Mouse (Mus musculus): ENCODE measurements around the gene Rhbdd2. TPM values are rescaled to one million over a fixed set of nuclear protein-coding genes. Genes with fewer than 3 reads are reported as not detected.

Rhbdd2 gene
- polyA plus RNA-seq, 1 experiment: 23.3 TPM

DNA sequence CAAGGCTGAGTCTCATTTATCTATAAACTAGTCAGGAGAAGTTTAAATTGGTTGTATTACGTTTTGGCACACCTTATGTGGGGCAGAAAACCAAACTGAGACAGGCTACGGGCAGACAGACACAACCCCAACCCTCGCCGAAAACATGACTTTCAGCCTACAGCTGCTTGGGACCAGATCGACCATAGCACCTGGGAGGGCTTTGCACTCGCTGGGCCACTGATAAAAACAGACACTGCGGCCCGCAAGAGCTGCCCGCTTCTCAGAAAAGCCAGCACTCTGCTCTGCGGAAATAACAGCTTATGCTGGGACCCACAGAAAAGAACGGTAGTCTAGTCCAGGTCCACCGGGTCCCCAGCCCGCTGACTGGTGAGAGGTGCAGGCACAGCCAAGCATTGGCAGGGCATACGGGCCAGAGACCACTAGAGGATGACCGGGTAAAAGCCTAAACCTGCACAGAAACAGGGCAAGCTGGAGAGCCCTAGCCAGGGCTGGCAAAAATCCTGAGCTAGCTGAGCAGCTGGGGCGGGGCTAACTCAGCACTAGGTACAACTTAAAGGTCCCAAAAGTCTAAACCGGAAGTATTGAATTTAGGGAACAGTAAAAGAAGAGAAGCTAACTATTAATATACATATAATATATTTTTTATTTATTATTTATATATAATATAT, 25.4 kb downstream of the Rhbdd2 start:
- H3K4me1 ChIP-seq (ENCODE audit: control insufficient read depth, insufficient read depth, low read length): no peaks in the 10 kb centered on the region
- no peak overlapping the region for H3K4me3 ChIP-seq (ENCODE audit: insufficient read depth, low read length)
- TF ChIP-seq POLR2A (IDR thresholded peaks at IDR 0.05; ENCODE audit: low read depth, low read length) (no peak), CTCF (IDR thresholded peaks at IDR 0.05; ENCODE audit: borderline replicate concordance, insufficient read depth, low read length) (no peak)
- H3K27ac ChIP-seq (ENCODE audit: insufficient read depth, low read length): no peak overlapping the region

DNA sequence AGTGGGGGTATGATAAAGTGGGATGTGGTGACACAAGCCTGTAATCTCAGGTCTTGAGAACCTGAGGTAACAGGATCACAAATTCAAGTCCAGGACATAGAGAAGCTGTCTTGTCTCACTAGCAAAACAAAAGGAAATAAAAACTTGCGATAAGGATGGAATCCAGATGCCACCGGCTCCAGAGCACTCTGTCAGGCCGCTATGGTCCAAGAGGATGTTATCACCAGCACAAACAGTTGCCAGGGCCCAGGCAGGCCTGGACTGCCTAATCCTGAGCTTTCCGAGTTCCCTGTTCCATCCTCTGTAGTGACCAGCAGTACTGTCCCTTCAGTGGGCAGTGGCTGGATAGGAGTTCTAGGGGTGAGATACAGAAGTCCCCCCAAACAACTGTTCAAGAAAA, 27.5 kb downstream of the Rhbdd2 start:
- no peaks in the 10 kb centered on the region for H3K4me1 ChIP-seq (ENCODE audit: control insufficient read depth, insufficient read depth, low read length)
- H3K4me3 ChIP-seq (ENCODE audit: insufficient read depth, low read length): no peak overlapping the region
- H3K27ac ChIP-seq (ENCODE audit: insufficient read depth, low read length): no peak overlapping the region
- TF ChIP-seq CTCF (IDR thresholded peaks at IDR 0.05; ENCODE audit: borderline replicate concordance, insufficient read depth, low read length): no peak
- TF ChIP-seq POLR2A (IDR thresholded peaks at IDR 0.05; ENCODE audit: low read depth, low read length): no peak

DNA sequence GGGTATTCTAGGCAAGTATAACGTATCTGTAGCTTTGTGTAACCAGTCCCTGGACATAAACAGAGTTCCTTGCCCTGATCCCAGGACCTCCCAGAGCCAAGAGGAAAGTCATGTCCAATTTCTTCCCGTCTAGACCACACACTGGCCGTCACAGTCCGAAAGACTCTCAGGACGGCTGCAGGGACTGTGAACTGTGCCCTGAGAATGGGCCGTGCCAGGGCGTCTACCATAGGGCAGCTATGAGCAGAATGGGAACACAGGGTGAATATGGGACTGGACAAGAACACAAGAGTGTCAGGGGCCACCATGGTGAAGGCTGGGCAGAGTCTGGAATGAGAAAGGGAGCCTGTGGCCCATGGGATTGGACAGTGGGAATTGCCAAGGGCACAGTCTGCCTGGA, 28.1 kb downstream of the Rhbdd2 start:
- TF ChIP-seq POLR2A (IDR thresholded peaks at IDR 0.05; ENCODE audit: low read depth, low read length) (no peak), CTCF (IDR thresholded peaks at IDR 0.05; ENCODE audit: borderline replicate concordance, insufficient read depth, low read length) (no peak)
- H3K4me3 ChIP-seq (ENCODE audit: insufficient read depth, low read length): no peak overlapping the region
- no peak overlapping the region for H3K27ac ChIP-seq (ENCODE audit: insufficient read depth, low read length)
- H3K4me1 ChIP-seq (ENCODE audit: control insufficient read depth, insufficient read depth, low read length): no peaks in the 10 kb centered on the region

GRCm38 (mm10) chr5:135666890-135667289, 34.5 kb downstream of the Rhbdd2 start:
- Histone ChIP-seq H3K4me3 (ENCODE audit: insufficient read depth, low read length) (no peak overlapping the region), H3K4me1 (ENCODE audit: control insufficient read depth, insufficient read depth, low read length) (peaks cover 10% of the 10 kb centered on the region; the same call in 1 of the 2 replicates), H3K27ac (ENCODE audit: insufficient read depth, low read length) (no peak overlapping the region)
- no peak for TF ChIP-seq CTCF (IDR thresholded peaks at IDR 0.05; ENCODE audit: borderline replicate concordance, insufficient read depth, low read length)
- no peak for TF ChIP-seq POLR2A (IDR thresholded peaks at IDR 0.05; ENCODE audit: low read depth, low read length)

- Histone ChIP-seq H3K4me3 (ENCODE audit: insufficient read depth, low read length) (no peak overlapping the region), H3K27ac (ENCODE audit: insufficient read depth, low read length) (no peak overlapping the region), H3K4me1 (ENCODE audit: control insufficient read depth, insufficient read depth, low read length) (peaks cover 10% of the 10 kb centered on the region; the same call in 1 of the 2 replicates)
- TF ChIP-seq POLR2A (IDR thresholded peaks at IDR 0.05; ENCODE audit: low read depth, low read length) (no peak), CTCF (IDR thresholded peaks at IDR 0.05; ENCODE audit: borderline replicate concordance, insufficient read depth, low read length) (no peak)
These were observed 35.7 kb downstream of the Rhbdd2 start for GRCm38 (mm10) chr5:135668071-135668470.

DNA sequence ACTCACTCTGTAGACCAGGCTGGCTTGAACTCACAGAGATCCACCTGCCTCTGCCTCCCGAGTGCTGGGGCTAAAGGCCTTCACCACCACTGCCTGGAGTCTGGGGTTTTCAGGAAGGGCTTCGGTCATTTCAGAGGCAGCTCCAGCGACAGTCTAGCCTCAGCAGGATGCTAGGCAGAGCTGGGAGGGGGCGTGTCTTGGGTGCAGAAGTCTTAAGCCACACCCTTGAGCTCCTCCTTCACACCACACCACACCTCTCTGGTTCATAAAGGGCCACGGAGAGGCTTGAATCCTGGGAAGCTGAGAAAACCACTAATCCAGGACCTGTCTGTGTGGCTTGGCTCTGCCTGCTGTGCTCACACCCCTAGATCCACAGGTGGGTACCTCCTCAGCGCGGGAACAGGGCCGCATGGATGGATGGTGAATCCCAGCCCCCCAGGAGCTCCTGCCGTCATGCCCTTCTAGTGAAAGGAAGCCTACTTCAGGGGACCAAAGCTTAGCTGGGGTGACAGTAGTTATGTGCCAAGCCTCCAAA, 37.4 kb downstream of the Rhbdd2 start, which contains the start of gene Por:
Por (plus strand) TSS at position 293 of the 535 bp plus-strand sequence.
- TF ChIP-seq POLR2A (IDR thresholded peaks at IDR 0.05; ENCODE audit: low read depth, low read length) (peak; percentile 66; the same call in 1 of the 2 replicates), CTCF (IDR thresholded peaks at IDR 0.05; ENCODE audit: borderline replicate concordance, insufficient read depth, low read length) (no peak)
- H3K27ac ChIP-seq (ENCODE audit: insufficient read depth, low read length): peak within 1 kb of the TSS; percentile 2; the same call in 1 of the 2 replicates
- H3K4me1 ChIP-seq (ENCODE audit: control insufficient read depth, insufficient read depth, low read length): peaks cover 13% of the 10 kb centered on the region
- H3K4me3 ChIP-seq (ENCODE audit: insufficient read depth, low read length): peak within 1 kb of the TSS; percentile 22

GRCm38 (mm10) chr5:135670881-135671280, 38.5 kb downstream of the Rhbdd2 start:
- Histone ChIP-seq H3K4me1 (ENCODE audit: control insufficient read depth, insufficient read depth, low read length) (peaks cover 15% of the 10 kb centered on the region), H3K4me3 (ENCODE audit: insufficient read depth, low read length) (no peak overlapping the region), H3K27ac (ENCODE audit: insufficient read depth, low read length) (peak overlapping the region; percentile 77)
- no peak for TF ChIP-seq CTCF (IDR thresholded peaks at IDR 0.05; ENCODE audit: borderline replicate concordance, insufficient read depth, low read length)
- TF ChIP-seq POLR2A (IDR thresholded peaks at IDR 0.05; ENCODE audit: low read depth, low read length): no peak

- Histone ChIP-seq H3K27ac (ENCODE audit: insufficient read depth, low read length) (no peak overlapping the region), H3K4me1 (ENCODE audit: control insufficient read depth, insufficient read depth, low read length) (peaks cover 18% of the 10 kb centered on the region), H3K4me3 (ENCODE audit: insufficient read depth, low read length) (no peak overlapping the region)
- TF ChIP-seq CTCF (IDR thresholded peaks at IDR 0.05; ENCODE audit: borderline replicate concordance, insufficient read depth, low read length) (no peak), POLR2A (IDR thresholded peaks at IDR 0.05; ENCODE audit: low read depth, low read length) (no peak)
These were observed 40.1 kb downstream of the Rhbdd2 start for GRCm38 (mm10) chr5:135672509-135672908.

GRCm38 (mm10) chr5:135672980-135673379, 40.6 kb downstream of the Rhbdd2 start:
- H3K4me1 ChIP-seq (ENCODE audit: control insufficient read depth, insufficient read depth, low read length): peaks cover 18% of the 10 kb centered on the region
- no peak overlapping the region for H3K27ac ChIP-seq (ENCODE audit: insufficient read depth, low read length)
- TF ChIP-seq CTCF (IDR thresholded peaks at IDR 0.05; ENCODE audit: borderline replicate concordance, insufficient read depth, low read length) (no peak), POLR2A (IDR thresholded peaks at IDR 0.05; ENCODE audit: low read depth, low read length) (no peak)
- H3K4me3 ChIP-seq (ENCODE audit: insufficient read depth, low read length): no peak overlapping the region

DNA sequence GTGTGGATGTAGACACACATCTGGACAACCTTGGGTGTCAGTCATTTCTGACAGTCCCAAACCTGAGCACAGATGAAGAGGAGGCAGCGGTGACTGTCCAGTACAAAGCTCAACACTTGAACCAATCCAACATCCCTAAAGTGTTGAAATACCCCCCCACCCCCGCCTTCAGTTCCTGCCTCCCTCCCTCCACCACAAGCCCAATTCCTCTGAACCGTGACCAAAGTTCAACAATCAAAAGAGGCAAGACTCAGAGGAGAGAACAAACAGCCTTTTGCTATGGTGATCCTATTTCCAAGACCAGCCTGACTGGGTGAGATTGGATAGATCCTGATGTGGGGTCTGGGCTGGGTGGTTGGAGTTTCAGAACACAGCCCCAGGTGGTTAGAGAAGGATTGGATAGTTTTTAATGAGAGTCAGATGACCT, 41.9 kb downstream of the Rhbdd2 start:
- Histone ChIP-seq H3K27ac (ENCODE audit: insufficient read depth, low read length) (no peak overlapping the region), H3K4me3 (ENCODE audit: insufficient read depth, low read length) (no peak overlapping the region), H3K4me1 (ENCODE audit: control insufficient read depth, insufficient read depth, low read length) (peaks cover 18% of the 10 kb centered on the region)
- TF ChIP-seq CTCF (IDR thresholded peaks at IDR 0.05; ENCODE audit: borderline replicate concordance, insufficient read depth, low read length) (no peak), POLR2A (IDR thresholded peaks at IDR 0.05; ENCODE audit: low read depth, low read length) (no peak)
